Mouse (Mus musculus) thymus, postnatal 0 days (tissue): Measurements from ENCODE around the gene Fermt3. TPM values are rescaled to one million over a fixed set of nuclear protein-coding genes. Genes with fewer than 3 reads are reported as not detected.

Experiments used
- DNase-seq: peaks from one replicate; pipeline ENCODE4 v3.0.0-alpha.2; 2015; ENCODE audit warnings: low spot score
- polyA plus RNA-seq: library from polyadenylated mRNA; unstranded; fragments of >200 nt; fragmentation: Nextera tagmentation; extraction: Ambion mirVana; gene quantifications from 2 replicates; pipeline ENCODE4 v1.2.1, GENCODE M21; 2015

Fermt3 gene
- polyA plus RNA-seq, 1 experiment from 2014 or later = 226 TPM

DNA sequence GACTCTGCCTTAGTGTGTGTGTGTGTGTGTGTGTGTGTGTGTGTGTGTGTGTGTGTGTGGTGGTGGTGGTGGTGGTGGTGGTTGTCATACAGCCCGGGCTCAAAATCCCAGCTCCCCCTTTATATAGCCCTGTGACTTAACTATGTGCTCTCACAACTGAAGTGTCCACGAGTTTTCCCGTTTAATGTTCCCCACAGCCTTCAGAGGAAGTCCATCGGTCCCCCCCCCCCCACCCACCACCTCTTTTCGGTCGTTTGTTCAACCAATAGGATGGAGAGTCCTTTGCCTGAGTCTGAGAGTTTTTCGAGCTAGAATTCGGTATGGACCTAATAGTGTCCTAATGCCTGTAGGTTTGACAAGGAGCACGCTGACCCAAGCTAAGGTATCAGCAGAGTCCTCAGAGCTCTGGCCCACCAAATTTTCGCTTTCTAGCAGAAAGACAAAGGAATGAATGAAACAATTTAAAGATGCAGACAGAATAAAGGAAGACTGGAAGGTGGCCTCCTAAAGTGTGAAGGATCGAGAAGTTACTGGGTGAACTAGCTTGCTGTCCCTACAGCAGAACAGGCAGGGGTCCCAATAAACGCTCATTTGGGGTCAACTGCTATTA is 45.6 kb downstream of the Fermt3 start:
- DNase-seq = no peak

DNA sequence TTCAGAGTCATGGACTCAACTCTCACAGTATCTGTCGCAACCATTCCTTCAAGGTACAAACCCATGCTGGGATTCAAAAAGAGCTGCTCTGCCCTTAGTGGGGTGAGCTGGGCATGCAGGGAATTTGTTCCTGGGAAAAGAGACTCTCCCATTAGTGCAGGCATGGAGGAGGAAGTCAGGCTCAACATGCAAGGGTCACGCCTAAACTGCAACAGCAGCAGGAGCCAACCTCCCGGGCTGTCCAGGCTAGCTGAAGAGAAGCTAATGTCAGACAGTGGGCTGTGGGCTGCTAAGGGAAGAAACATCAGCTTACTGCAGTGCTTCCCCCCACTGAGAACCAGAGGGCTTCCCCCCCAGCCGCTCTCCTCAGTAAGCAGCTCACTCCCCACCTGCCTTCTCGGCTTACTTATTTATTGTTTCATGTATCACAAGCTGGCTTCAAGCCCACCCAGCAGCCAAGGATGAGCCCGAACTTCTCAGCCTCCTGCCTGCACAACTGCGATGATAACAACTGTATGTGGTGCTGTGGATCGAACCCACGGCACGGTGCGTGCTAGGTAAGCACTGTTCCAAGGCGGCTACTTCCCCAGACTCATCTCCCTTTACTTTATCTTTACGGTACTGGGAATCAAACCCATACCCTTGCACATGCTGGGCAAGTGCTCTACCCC is 46.9 kb downstream of the Fermt3 start:
- DNase-seq = no peak

DNA sequence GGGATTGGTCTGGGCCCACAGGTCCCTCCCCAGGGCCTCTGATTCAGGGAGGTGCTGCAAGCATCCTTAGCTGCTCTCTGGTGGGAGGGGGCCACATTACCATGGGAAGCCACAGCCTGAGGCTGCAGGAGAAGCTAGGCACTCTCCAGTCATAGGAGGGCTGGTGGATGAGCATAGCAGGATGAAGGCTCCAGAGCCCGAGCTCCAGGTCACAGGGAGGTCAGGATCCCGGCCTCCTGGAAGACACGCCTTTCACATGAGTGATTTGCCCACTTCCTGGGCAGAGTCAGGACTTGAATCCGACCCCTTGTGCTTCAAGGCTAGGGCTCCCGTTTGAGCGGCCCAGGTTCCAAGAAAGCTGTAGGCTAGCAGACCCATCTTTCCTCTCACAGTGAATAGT is 47.6 kb downstream of the Fermt3 start:
- no peak for DNase-seq

DNA sequence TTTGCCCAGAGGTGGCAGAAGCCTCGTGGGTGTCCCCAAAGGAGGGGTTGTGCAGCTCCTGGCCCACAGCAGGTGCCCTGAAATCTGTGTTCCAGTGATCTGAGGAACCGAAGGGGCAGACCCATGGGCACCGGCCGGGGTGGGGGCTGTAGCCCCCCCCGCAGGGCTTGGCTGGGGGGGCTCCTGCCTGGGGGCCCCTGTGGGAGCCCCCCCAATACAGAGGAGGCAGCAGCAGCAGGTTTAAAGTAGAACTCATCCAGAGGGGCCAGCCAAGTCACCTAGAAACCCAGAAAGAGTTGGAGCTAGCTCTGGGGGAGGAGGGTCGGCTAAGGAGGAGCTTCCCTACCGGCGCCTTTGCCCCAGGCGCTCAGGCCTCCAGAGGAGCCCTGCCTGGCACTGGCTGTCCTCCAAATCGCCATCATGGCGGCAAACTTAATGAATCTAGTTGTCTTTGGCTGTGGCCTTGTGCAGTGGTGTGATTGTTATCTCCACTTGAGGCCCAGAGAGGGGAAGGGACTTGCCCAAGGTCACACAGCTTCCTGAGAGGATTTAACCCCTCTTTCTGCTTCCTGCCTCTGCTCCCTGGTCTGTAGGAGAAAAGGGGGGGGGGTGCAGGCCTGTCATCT is 48.7 kb downstream of the Fermt3 start:
- DNase-seq = no peak

DNA sequence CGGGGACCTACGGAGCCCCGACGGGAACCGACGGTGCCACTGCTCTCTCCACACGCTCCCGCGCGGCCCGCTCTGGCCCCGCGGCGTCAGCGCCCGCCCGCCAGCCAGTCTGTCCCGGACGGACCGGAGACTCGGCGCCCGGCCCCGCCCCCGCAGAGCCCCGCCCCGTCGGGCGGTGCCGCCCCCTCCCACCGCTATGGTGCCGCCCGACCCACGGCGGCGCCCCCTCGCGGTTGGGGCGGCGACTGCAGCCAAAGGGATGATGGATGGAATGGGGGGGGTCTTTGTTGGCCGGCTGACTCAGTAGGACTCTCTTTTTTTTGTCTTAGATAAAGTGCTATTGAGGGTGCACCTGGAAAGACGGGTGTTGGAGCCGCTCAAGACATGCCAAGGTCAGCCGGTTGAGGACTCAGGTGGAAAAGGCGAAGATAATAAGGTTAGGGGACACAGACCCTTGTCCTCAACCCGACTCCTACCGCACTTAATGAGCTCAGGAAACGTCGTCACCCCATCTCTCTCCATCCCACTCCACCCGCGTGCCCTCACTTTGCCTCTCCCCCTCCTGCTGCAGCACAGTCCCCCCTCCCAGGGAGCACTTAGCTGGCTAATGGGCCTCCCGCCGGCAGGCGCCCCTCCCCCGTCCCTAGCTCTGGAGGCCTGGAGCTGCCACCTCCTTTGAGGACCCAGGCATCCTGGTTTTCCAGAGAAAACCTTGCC is 49.4 kb downstream of the Fermt3 start:
- DNase-seq = peak; percentile 77

DNA sequence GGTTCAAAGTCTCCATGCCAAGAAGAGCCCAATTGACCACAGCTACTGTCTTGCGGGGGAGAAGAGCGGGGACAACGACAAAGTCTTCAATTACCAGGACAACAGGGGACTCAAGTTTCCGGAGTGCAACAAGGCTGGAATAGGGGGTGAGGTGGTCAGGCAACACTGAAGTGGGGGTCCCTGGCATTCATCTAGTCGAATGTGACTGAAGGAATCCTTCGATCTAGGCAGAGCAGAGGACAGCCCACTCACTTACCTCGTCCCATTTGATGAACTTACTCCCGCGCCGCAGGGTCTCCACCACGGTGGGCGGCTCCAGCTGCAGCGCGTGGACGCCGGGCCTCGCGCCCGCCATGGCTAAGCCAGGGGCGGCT is 50.0 kb downstream of the Fermt3 start:
- no peak for DNase-seq

DNA sequence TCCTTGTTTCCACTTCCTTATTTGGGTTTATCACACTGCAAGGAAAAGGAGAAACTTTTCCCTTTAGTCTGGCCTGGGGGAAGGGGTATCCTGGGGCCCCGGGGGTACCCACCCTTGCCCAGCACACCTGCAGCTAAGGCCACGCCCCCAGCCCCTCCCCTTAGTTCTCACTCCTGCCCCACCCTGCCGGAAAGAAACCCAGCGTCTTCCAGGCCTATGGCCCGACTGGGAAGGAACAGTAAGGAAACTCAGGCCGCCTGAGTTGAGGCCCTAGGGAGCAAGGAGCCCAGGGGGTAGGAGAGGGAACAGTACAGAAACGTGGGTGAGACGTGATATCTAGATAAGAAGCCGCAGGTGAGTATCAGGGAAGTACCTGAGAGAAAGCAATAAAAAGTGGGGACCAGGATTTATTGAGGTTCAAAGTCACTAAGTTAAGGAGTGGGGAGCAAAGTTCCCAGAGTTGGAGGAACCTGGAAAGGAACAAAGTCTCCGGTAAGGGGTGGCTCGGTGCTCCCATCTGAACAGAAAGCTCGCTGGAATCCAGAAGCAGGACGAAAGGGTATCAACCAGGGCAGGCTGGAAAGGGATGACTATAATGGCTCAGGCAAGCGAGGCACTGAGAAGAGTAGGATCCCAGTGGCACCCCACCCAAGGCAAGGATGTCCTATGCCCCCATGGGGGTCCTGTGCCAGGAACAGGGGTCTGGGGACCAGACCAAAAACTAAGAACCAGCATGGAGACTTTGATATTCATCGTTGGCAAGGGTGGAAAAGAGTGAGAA is 50.6 kb downstream of the Fermt3 start:
- DNase-seq = peak; percentile 29

DNA sequence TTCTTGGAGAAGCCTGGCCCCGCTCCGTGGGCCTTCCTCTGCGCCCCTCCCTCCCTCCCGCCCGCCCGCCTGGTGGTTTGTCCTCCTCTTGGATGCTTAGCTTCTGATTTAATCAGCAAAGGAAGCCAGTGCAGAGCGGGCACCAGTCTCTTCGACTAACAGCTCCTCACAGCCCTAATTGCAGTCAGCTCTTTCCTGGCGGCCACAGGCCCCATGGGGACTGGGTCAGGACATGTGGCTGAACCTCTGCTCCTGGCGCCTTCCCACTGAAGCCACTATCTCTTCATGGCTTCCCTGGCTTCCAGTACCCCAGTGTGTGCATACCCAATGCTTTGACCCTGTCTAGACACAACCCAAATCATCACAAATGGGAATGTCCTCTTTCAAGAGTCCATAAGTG is 62.8 kb downstream of the Fermt3 start:
- no peak for DNase-seq

DNA sequence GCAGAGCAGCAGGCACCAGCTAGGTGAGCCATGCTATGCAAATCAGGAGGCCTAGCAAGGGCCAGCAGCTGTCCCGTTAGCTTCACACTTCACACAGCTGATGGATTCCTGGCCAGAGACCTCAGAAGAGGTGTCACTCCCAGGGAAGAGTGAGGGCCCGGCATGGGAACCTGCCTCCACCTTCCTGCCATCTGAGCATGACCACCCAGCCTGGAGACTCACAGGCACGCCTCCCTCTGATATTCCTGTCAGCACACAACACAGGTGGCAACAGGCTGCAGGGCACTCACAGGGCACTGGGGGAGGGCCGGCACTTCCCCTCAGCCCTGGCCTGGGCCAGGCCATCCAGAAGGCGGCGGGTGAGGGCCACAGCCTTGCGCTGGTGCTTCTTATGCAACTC is 63.8 kb downstream of the Fermt3 start:
- DNase-seq = no peak

DNA sequence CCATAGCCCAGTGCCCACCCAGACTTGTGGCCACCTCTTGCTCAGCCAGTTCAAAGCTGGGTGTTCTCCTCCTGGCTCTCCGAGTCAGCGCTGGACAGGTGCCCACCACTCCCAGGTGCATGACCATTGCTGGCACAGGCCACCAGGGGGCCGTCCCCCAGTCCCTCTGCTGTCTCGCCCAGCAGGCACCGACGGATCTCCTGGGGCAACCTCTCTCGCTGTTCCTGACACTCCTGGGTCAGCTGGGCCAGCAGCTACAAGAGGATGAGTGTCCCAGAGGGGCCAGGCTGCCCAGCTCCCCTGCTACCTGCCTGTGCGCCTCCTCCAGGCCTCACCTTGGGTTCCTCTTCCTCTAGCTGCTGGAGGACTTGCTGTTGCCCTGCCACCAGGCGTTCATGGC is 65.2 kb downstream of the Fermt3 start:
- peak; percentile 15 for DNase-seq

DNA sequence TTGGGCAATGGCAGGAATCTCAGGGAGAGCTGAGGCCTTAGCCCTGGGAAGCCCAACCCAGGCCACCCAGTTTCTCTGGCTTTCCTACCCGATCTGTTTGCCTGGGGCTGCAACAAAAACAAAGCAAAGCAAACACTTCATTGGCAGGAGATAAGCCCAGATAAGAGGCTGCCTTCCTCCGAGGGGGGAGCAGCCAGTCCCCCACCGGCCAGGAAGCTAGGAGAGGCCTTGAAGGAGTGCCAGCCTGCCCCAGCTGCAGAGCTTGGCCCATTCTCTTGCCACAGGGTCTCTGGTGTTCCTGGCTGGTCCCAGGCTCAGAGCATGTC is 66.6 kb downstream of the Fermt3 start:
- peak; percentile 42 for DNase-seq

DNA sequence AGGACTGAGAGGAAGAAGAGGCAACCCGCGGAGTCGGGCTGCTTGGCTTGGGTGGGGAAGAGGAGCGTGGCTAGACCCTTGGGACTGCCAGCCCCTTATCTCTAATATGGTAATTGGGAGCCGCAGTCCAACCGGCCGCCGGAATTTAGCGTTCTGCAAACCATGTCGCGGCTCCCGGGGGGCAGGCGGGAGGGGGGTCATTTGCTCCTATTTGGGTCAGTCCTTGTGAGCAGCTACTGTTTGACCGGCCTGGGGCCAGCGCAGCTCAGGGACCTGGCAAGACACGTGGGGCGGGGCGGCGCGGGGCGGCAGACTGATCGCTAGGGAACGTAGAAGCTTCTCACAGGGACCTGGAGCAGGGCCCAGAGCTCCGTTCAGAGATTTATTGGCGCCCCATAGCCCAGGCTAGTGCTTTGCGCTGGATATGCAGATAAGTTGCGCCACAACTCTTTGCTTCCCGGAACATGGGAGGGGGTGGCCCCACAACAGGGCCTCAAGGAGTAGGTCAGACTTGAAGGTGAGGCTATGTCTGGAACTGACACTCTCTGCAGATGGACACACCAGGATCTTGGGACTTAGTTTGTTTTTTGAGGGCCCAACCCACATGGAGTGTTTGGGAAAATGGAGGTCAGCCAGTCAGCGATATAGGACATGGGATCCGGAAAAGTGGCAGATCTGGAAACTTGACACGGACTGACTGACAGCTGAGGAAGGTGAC is 67.1 kb downstream of the Fermt3 start:
- DNase-seq = peak; percentile 31

DNA sequence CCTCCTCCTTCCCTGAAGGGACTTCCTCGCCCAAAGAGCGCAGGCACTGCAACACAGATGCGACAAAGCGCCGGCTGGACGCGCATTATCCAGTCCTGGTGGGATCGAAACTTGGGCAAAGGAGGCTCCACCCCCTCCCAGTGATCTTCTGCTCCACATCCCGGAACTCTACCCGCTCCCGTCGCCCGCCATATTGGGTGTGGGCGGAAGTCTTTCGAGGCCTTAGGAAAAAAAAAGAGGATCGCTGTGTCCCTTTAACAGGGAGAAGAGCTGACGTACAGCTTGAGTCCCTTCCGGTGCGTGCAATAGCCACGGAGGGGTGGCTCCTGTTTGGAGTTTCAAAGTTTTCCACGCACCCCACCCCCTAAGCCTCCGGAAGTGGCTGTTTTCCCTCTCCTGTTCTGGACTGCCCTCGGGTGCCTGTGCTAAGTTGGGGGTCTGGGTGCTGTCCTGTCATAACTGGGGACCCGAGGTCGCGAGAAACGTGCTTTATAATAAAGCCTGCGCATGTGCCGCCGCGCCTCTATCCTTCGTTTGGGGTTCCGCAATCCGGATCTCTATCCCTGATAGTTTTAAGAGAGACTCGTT is 67.8 kb downstream of the Fermt3 start:
- DNase-seq = peak; percentile 80

DNA sequence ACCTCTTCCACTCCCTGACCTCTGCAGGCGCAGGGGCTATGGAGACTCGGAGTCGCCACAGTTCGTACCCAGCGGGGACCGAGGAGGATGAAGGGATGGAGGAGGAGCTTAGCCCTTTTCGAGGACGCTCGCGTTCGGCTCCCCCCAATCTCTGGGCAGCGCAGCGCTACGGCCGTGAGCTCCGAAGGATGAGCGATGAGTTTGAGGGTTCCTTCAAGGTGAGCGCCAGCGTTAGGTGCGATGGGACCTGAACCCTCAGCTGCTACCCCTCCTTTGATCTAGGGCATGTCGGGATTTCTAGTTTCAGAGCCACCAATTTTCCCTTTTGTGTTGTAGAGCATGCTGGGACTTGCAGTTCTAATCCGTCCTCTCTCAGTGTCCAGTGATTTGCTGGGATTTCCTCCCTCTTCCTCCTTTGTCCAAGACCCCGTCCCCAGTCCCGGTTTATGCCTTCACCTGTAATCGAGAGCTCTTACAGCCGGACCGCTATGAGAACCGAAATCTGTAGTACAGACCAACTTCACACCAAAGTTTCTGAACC is 68.6 kb downstream of the Fermt3 start:
- DNase-seq = peak; percentile 61

DNA sequence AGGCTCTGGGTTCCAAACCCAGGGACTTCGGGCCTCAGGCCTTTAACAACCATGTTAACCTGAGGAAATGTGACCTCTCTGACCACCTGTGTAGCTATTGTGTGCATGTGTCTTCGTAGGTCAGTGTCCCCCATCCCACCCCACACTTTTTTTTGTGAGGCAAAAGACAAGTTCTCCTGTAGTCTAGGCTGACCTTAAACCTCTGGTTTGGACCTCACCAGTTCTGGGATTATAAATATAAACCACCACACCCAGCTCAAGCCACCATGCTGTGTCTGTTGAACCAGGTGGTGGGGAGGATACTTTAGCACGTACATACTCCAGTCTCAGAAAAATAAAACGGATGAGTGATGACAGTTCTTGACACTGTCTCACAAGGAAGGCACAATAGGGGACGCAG is 69.3 kb downstream of the Fermt3 start:
- no peak for DNase-seq

DNA sequence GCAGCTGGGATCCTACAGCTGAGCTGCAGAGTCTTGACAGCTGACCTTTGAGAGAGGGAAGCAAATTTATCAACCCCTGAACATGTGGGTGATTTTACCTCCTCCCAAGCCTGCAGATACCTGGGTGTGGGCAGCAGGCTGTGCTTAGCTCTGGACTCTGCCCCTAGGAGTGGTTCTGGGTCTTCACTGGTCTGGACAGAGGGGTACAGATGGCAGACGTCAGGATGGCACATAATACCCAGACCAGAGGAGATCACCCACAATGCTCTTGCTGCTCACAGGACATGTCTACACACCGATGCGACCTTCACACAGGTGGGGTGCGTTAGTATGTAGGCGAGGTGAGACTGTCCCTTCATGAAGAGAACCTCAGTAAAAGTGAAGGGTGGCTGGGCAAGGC is 69.7 kb downstream of the Fermt3 start:
- no peak for DNase-seq
